Mouse (Mus musculus): ENCODE data around the gene Olfr884.

The Olfr884 gene

GRCm38 (mm10) chr9:38046255-38046654 is at the start of gene Olfr884:
Olfr884 (plus strand) TSS chr9:38046555.
- no peaks in the 10 kb centered on the region for H3K36me3 ChIP-seq (ENCODE audit: control insufficient read depth, insufficient read depth, low read length, poor library complexity, severe bottlenecking)
- H3K27me3 ChIP-seq (ENCODE audit: control insufficient read depth, insufficient read depth, low read length, poor library complexity, severe bottlenecking): no peaks in the 10 kb centered on the region
- DNase-seq (ENCODE audit: low read depth, low spot score): no peak

GRCm38 (mm10) chr9:37998581-37999204 is 47.7 kb upstream of the Olfr884 start:
- no peak for DNase-seq (ENCODE audit: low read depth, low spot score)
- Histone ChIP-seq H3K27me3 (ENCODE audit: control insufficient read depth, insufficient read depth, low read length, poor library complexity, severe bottlenecking) (no peaks in the 10 kb centered on the region), H3K36me3 (ENCODE audit: control insufficient read depth, insufficient read depth, low read length, poor library complexity, severe bottlenecking) (no peaks in the 10 kb centered on the region)

- Histone ChIP-seq H3K27me3 (ENCODE audit: control insufficient read depth, insufficient read depth, low read length, poor library complexity, severe bottlenecking) (no peaks in the 10 kb centered on the region), H3K36me3 (ENCODE audit: control insufficient read depth, insufficient read depth, low read length, poor library complexity, severe bottlenecking) (no peaks in the 10 kb centered on the region)
- no peak for DNase-seq (ENCODE audit: low read depth, low spot score)
Measured at GRCm38 (mm10) chr9:38000021-38000420, 46.3 kb upstream of the Olfr884 start.

GRCm38 (mm10) chr9:38025508-38025907 is 20.8 kb upstream of the Olfr884 start, which contains the start of gene Olfr883:
Olfr883 (plus strand) TSS chr9:38025808.
- no peaks in the 10 kb centered on the region for H3K36me3 ChIP-seq (ENCODE audit: control insufficient read depth, insufficient read depth, low read length, poor library complexity, severe bottlenecking)
- H3K27me3 ChIP-seq (ENCODE audit: control insufficient read depth, insufficient read depth, low read length, poor library complexity, severe bottlenecking): no peaks in the 10 kb centered on the region
- DNase-seq (ENCODE audit: low read depth, low spot score): no peak

- H3K36me3 ChIP-seq (ENCODE audit: control insufficient read depth, insufficient read depth, low read length, poor library complexity, severe bottlenecking): no peaks in the 10 kb centered on the region
- H3K27me3 ChIP-seq (ENCODE audit: control insufficient read depth, insufficient read depth, low read length, poor library complexity, severe bottlenecking): no peaks in the 10 kb centered on the region
- DNase-seq (ENCODE audit: low read depth, low spot score): no peak
Measured at GRCm38 (mm10) chr9:38061022-38061421, 14.7 kb downstream of the Olfr884 start, which contains the start of gene Olfr885. Olfr885 (plus strand) TSS chr9:38061322.

- Histone ChIP-seq H3K27me3 (ENCODE audit: control insufficient read depth, insufficient read depth, low read length, poor library complexity, severe bottlenecking) (no peaks in the 10 kb centered on the region), H3K36me3 (ENCODE audit: control insufficient read depth, insufficient read depth, low read length, poor library complexity, severe bottlenecking) (no peaks in the 10 kb centered on the region)
- DNase-seq (ENCODE audit: low read depth, low spot score): no peak
Measured at GRCm38 (mm10) chr9:38083772-38084171, 37.4 kb downstream of the Olfr884 start, which contains the start of gene Olfr887. Olfr887 (plus strand) TSS chr9:38084072.
